Mouse (Mus musculus): ENCODE measurements at regions not wholly inside any gene's neighbourhood (a gene's known extent, or its start where the extent isn't known, plus 50 kb on each side); places are given as distances from the start of the nearest gene placed in this dataset.

DNA sequence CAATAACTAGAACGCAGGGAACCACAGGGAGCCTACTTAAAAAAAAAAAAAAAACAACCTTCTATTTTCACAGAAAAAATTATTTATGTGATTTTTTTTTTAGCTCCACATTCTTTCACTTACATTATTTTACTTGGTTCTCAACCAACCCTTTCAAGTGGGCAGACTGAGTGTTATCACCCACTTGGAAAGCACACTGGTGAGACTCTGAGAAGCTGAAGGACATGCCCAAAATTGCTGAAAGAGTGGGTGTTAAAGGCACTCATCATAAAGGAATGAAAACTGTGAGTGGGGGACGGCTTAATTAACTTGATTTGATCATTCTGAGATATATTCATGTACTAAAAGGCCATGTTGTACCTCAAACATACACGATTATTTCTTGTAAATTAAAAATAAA is 97.8 kb upstream of the Ercc6l2 start:
- Histone ChIP-seq H3K36me3 (ENCODE audit: control insufficient read depth, insufficient read depth, low read length) (no peaks in the 10 kb centered on the region), H3K27ac (ENCODE audit: insufficient read depth, low read depth, low read length) (no peak overlapping the region), H3K4me3 (ENCODE audit: insufficient read depth, low read depth, low read length) (no peak overlapping the region), H3K27me3 (replicated peaks; ENCODE audit: control insufficient read depth, insufficient read depth, low read length) (no peaks in the 10 kb centered on the region), H3K4me1 (ENCODE audit: control insufficient read depth, insufficient read depth, low read length) (no peaks in the 10 kb centered on the region)
- TF ChIP-seq POLR2A (IDR thresholded peaks at IDR 0.05; ENCODE audit: low read depth, low read length): no peak
- TF ChIP-seq CTCF (conservative IDR thresholded peaks at IDR 0.05; ENCODE audit: insufficient read depth, insufficient read length, low read depth, low read length): no peak
- WGBS: 76% methylated on average over 3 of the region's 3 CpGs
- no peak for DNase-seq

DNA sequence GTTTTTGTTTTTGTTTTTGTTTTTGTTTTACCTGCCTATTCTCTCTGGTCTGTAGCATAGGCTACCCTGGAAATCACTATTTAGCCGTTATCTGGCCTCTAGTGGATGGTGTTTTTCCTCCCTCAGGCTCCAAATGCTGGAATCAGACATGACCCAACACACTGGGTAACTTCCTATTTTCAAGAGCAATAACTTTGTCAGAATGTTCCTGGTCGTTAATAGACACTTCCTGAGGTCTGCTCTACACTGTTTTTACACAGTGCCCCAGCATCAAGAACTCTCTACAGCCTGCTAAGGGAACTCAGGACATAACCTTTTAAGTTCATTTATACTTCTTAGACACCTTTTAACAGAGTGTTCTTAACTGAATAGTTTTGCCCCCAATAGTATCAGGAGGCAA is 96.3 kb upstream of the Ercc6l2 start:
- Histone ChIP-seq H3K4me1 (ENCODE audit: control insufficient read depth, insufficient read depth, low read length) (no peaks in the 10 kb centered on the region), H3K27me3 (replicated peaks; ENCODE audit: control insufficient read depth, insufficient read depth, low read length) (no peaks in the 10 kb centered on the region), H3K4me3 (ENCODE audit: insufficient read depth, low read depth, low read length) (no peak overlapping the region), H3K27ac (ENCODE audit: insufficient read depth, low read depth, low read length) (no peak overlapping the region), H3K36me3 (ENCODE audit: control insufficient read depth, insufficient read depth, low read length) (no peaks in the 10 kb centered on the region)
- no peak for DNase-seq
- no peak for TF ChIP-seq POLR2A (IDR thresholded peaks at IDR 0.05; ENCODE audit: low read depth, low read length)
- no peak for TF ChIP-seq CTCF (conservative IDR thresholded peaks at IDR 0.05; ENCODE audit: insufficient read depth, insufficient read length, low read depth, low read length)
- WGBS: 52% methylated on average over 2 of the region's 2 CpGs

DNA sequence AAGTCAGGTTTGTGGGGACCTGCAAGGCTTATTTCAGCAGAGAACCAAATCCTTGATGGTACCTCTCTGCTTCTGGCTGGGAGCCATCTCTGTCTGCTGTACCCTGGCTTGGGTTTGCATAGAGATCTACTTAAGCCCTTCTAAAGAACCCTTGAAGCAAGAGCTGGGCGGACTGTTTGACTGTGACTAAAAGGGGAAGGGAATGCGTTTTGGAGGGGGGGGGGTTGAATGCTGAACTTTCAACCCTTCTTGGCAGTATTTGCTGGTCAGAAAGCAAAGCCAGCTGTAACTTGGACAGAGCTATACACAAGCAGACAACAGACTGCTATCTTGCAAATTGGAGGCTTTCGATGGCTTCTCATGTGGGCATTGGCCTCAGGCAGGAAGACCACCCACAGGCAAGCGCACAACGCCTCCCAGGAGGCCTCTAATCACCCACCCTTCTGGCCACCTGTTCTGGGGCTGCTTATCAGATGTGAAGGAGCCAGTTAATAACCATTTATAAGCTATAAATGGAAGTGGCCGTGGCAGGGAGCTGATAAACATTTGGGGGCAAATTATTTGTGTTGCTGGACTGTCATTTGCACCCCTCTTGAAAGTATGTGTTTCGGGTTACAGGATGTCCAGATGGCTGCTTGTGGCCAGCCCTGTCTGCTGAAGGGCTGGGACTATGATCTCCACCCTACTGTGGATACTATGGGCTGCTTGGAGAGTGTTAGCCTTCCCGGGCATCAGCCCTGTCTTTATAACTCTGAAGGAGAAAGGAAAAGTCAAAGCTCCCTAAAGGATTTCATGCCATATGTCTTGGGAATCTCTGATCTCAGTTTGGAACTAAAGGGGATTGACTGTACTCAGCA is 95.5 kb upstream of the Ercc6l2 start:
- Histone ChIP-seq H3K4me3 (ENCODE audit: insufficient read depth, low read depth, low read length) (no peak overlapping the region), H3K4me1 (ENCODE audit: control insufficient read depth, insufficient read depth, low read length) (no peaks in the 10 kb centered on the region), H3K27me3 (replicated peaks; ENCODE audit: control insufficient read depth, insufficient read depth, low read length) (no peaks in the 10 kb centered on the region), H3K27ac (ENCODE audit: insufficient read depth, low read depth, low read length) (no peak overlapping the region), H3K36me3 (ENCODE audit: control insufficient read depth, insufficient read depth, low read length) (no peaks in the 10 kb centered on the region)
- TF ChIP-seq POLR2A (IDR thresholded peaks at IDR 0.05; ENCODE audit: low read depth, low read length) (no peak), CTCF (conservative IDR thresholded peaks at IDR 0.05; ENCODE audit: insufficient read depth, insufficient read length, low read depth, low read length) (no peak)
- 46% methylated on average over 8 of the region's 8 CpGs for WGBS
- DNase-seq: peak; percentile 23

DNA sequence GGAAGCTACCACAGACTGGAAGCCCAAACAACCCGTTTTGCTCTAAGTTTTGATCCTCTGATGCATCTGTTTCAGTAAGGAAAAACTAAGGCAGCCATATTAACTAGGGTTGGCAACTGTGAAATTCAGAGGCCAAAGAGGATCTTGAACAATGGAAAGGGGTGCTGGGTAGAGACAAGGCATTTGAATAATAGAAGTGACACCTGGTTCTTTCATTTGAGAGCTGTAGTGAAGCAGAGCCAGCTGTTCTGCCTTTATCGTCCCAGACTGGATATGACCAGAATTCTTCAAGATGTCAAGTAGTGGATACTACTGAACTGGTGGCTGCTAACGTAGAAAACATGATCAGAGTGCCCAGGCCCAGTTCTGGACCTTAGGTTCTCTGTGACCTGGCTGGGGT is 94.4 kb upstream of the Ercc6l2 start:
- no peak overlapping the region for H3K27ac ChIP-seq (ENCODE audit: insufficient read depth, low read depth, low read length)
- 87% methylated on average over 3 of the region's 3 CpGs for WGBS
- H3K27me3 ChIP-seq (replicated peaks; ENCODE audit: control insufficient read depth, insufficient read depth, low read length): no peaks in the 10 kb centered on the region
- H3K36me3 ChIP-seq (ENCODE audit: control insufficient read depth, insufficient read depth, low read length): no peaks in the 10 kb centered on the region
- TF ChIP-seq POLR2A (IDR thresholded peaks at IDR 0.05; ENCODE audit: low read depth, low read length) (no peak), CTCF (conservative IDR thresholded peaks at IDR 0.05; ENCODE audit: insufficient read depth, insufficient read length, low read depth, low read length) (no peak)
- no peaks in the 10 kb centered on the region for H3K4me1 ChIP-seq (ENCODE audit: control insufficient read depth, insufficient read depth, low read length)
- no peak for DNase-seq
- H3K4me3 ChIP-seq (ENCODE audit: insufficient read depth, low read depth, low read length): no peak overlapping the region

DNA sequence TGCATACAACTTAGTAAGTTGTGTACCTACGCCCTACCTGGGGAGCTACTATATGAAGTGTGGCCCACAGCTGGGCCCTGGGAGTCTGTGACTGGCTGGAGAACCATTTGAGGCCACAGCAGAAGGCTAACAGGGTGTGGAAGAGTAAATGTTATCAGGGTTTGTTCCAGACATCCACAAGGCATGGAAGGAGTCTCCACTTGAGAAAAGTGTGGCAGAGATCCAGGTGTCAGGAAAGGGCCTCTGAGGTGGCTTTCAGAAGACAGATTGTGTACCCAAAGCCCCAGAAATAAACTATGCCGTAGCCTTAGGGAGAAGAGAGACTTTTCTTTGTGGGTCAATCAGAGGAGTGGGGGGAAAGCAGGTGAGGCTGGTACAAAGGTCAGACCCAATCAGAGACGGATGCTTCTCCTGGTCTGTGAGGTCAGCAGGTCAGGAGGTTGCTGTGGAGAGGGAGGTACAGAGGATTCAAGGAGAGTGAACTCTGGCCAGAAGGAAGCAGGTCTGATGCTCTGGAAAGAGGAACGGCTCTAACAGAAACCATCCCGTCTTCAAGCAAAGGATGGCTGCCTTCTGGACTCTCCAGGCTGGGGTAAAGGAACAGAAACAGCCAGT is 93.9 kb upstream of the Ercc6l2 start:
- Histone ChIP-seq H3K4me1 (ENCODE audit: control insufficient read depth, insufficient read depth, low read length) (no peaks in the 10 kb centered on the region), H3K36me3 (ENCODE audit: control insufficient read depth, insufficient read depth, low read length) (no peaks in the 10 kb centered on the region), H3K4me3 (ENCODE audit: insufficient read depth, low read depth, low read length) (no peak overlapping the region), H3K27ac (ENCODE audit: insufficient read depth, low read depth, low read length) (no peak overlapping the region), H3K27me3 (replicated peaks; ENCODE audit: control insufficient read depth, insufficient read depth, low read length) (no peaks in the 10 kb centered on the region)
- WGBS: 68% methylated on average over 5 of the region's 5 CpGs
- peak; percentile 23 for DNase-seq
- TF ChIP-seq CTCF (conservative IDR thresholded peaks at IDR 0.05; ENCODE audit: insufficient read depth, insufficient read length, low read depth, low read length) (no peak), POLR2A (IDR thresholded peaks at IDR 0.05; ENCODE audit: low read depth, low read length) (no peak)

DNA sequence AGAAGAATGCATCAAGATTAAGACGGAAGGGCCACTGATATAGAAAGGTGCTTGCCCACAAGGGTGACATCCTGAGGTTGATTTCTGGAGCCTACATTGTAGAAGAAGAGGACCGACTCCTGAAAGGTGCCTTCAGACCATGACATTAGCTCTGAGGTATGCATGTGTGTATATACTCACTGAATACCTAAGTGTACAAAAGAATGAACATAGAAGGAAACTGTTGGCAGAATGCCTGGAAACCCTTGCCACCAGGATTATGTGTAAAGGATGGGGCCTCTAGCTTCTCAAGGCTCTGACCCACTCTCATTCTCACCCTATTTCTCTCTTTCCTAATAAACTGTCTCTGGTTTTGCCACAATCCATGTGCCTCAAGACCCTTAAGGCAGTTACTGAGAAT is 90.7 kb upstream of the Ercc6l2 start:
- 80% methylated on average over 2 of the region's 2 CpGs for WGBS
- no peak for TF ChIP-seq POLR2A (IDR thresholded peaks at IDR 0.05; ENCODE audit: low read depth, low read length)
- no peak for TF ChIP-seq CTCF (conservative IDR thresholded peaks at IDR 0.05; ENCODE audit: insufficient read depth, insufficient read length, low read depth, low read length)
- H3K4me1 ChIP-seq (ENCODE audit: control insufficient read depth, insufficient read depth, low read length): no peaks in the 10 kb centered on the region

DNA sequence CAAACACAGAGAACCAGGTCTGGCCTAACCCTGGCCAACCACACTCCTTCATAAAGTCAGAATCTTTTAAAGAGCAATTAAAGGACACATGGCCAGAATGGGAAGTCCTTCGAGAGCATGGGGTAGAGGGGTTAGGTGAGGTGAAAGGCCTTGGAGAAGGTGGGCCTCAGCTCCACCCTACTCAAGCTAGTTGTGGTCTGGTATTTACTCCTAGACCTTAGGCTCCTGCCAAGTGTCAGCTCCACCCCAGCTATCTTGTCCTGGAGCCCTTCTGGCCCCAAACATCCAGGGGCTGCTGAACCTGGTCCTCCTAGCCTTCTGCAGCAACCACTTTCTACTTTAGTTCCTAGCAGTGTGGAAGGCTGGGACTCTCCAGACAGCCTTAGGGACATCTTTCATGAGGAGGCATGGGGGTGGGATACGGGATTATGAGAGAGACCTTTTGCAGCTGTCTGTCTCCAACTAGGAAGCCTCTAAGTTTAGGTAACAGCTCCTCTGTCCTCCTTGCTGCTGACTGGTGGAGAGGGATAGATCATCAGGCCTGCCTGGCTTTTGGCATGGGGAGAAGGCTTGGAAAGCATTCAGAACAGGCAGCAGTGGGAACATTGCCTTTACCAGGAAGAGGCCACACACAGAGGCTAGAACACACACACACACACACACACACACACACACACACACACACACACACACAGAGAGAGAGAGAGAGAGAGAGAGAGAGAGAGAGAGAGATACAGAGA is 90.0 kb upstream of the Ercc6l2 start:
- Histone ChIP-seq H3K27me3 (replicated peaks; ENCODE audit: control insufficient read depth, insufficient read depth, low read length) (no peaks in the 10 kb centered on the region), H3K27ac (ENCODE audit: insufficient read depth, low read depth, low read length) (no peak overlapping the region), H3K4me1 (ENCODE audit: control insufficient read depth, insufficient read depth, low read length) (no peaks in the 10 kb centered on the region), H3K4me3 (ENCODE audit: insufficient read depth, low read depth, low read length) (no peak overlapping the region), H3K36me3 (ENCODE audit: control insufficient read depth, insufficient read depth, low read length) (no peaks in the 10 kb centered on the region)
- no peak for TF ChIP-seq POLR2A (IDR thresholded peaks at IDR 0.05; ENCODE audit: low read depth, low read length)
- TF ChIP-seq CTCF (conservative IDR thresholded peaks at IDR 0.05; ENCODE audit: insufficient read depth, insufficient read length, low read depth, low read length): no peak
- no peak for DNase-seq
- 72% methylated on average over 2 of the region's 2 CpGs for WGBS

More for the DNA sequence above, 90.7 kb upstream of the Ercc6l2 start:
- no peaks in the 10 kb centered on the region for H3K27me3 ChIP-seq (replicated peaks; ENCODE audit: control insufficient read depth, insufficient read depth, low read length)
- no peak overlapping the region for H3K27ac ChIP-seq (ENCODE audit: insufficient read depth, low read depth, low read length)
- H3K4me3 ChIP-seq (ENCODE audit: insufficient read depth, low read depth, low read length): no peak overlapping the region
- H3K36me3 ChIP-seq (ENCODE audit: control insufficient read depth, insufficient read depth, low read length): no peaks in the 10 kb centered on the region
- no peak for DNase-seq
